Mouse (Mus musculus) kidney, embryonic 15.5 days (tissue): ENCODE data around the gene Gm3045. TPM values are rescaled to one million over a fixed set of nuclear protein-coding genes. Genes with fewer than 3 reads are reported as not detected.

ENCODE experiments used
- ATAC-seq: fragments of 200-750 bp; cut with Nextera tagmentation; replicated peaks from 2 replicates; pipeline ENCODE4 v1.8.0; 2017; ENCODE audit warnings: moderate TSS enrichment; ENCODE audit not compliant: low FRiP score
- H3K27ac ChIP-seq: fragments of 300-500 bp; sonication (generic); 2 replicates; pipeline ENCODE4 v1.5.1; 2015; ENCODE audit warnings: mild to moderate bottlenecking, inconsistent platforms
- H3K27me3 ChIP-seq: fragments of 300-500 bp; sonication (generic); 2 replicates; pipeline ENCODE4 v1.6.1; 2015; ENCODE audit warnings: inconsistent platforms
- H3K36me3 ChIP-seq: fragments of 300-500 bp; sonication (generic); 2 replicates; pipeline ENCODE4 v1.6.1; 2015; ENCODE audit warnings: inconsistent platforms
- H3K4me1 ChIP-seq: fragments of 300-500 bp; sonication (generic); 2 replicates; pipeline ENCODE4 v1.6.1; 2015; ENCODE audit warnings: inconsistent platforms
- H3K4me2 ChIP-seq: fragments of 300-500 bp; sonication (generic); 2 replicates; pipeline ENCODE4 v1.6.1; 2015; ENCODE audit warnings: moderate library complexity, mild to moderate bottlenecking, inconsistent platforms
- H3K4me3 ChIP-seq: fragments of 300-500 bp; sonication (generic); replicated peaks from 2 replicates; pipeline ENCODE4 v1.5.1; 2015; ENCODE audit warnings: mild to moderate bottlenecking, inconsistent platforms
- H3K9ac ChIP-seq: fragments of 300-500 bp; sonication (generic); 2 replicates; pipeline ENCODE4 v1.6.1; 2015; ENCODE audit warnings: mild to moderate bottlenecking, inconsistent platforms
- H3K9me3 ChIP-seq: fragments of 300-500 bp; sonication (generic); replicated peaks from 2 replicates; pipeline ENCODE4 v1.6.1; 2016; ENCODE audit warnings: inconsistent platforms
- WGBS: fragments of 180-500 bp; shearing (Covaris S2); methylation state at CpG from one replicate; pipeline ENCODE4 v1.1.7; 2015; ENCODE audit warnings: mixed read lengths; 5-methylcytosine and 5-hydroxymethylcytosine counted together
- polyA plus RNA-seq: library from polyadenylated mRNA; unstranded; fragments of >200 nt; fragmentation: Nextera tagmentation; extraction: Ambion mirVana; gene quantifications from 2 replicates; pipeline ENCODE4 v1.2.1, GENCODE M21; 2015

The Gm3045 gene
- polyA plus RNA-seq, 1 experiment from 2014 or later: not detected

GRCm38 (mm10) chr13:56418685-56419483, 7.5 kb upstream of the Gm3045 start:
- peaks cover 21% of the 10 kb centered on the region for H3K27me3 ChIP-seq
- no peak for ATAC-seq
- 26% methylated on average over 13 of the region's 13 CpGs for WGBS
- no peak overlapping the region for H3K4me3 ChIP-seq
- no peaks in the 10 kb centered on the region for H3K36me3 ChIP-seq
- H3K9ac ChIP-seq: no peak overlapping the region
- H3K9me3 ChIP-seq: 0 out of 2 replicates have a peak, but pooled peaks cover 4% of the 10 kb centered on the region
- H3K27ac ChIP-seq: no peak overlapping the region
- H3K4me1 ChIP-seq: peaks cover 5% of the 10 kb centered on the region; the same call in 1 of the 2 replicates
- no peak overlapping the region for H3K4me2 ChIP-seq

- H3K4me2 ChIP-seq: no peak overlapping the region
Observed at GRCm38 (mm10) chr13:56419538-56419937, 6.9 kb upstream of the Gm3045 start.

GRCm38 (mm10) chr13:56422072-56422723, 4.2 kb upstream of the Gm3045 start:
- H3K9me3 ChIP-seq: no peaks in the 10 kb centered on the region
- peaks cover 31% of the 10 kb centered on the region for H3K27me3 ChIP-seq
- 0 out of 2 replicates have a peak overlapping the region, but pooled peaks have one; percentile 15 for H3K4me2 ChIP-seq
- H3K4me3 ChIP-seq: no peak overlapping the region
- WGBS: 21% methylated on average over 16 of the region's 16 CpGs
- H3K9ac ChIP-seq: no peak overlapping the region
- ATAC-seq: no peak; the same call in 1 of the 2 replicates
- H3K4me1 ChIP-seq: peaks cover 5% of the 10 kb centered on the region; the same call in 1 of the 2 replicates
- H3K36me3 ChIP-seq: no peaks in the 10 kb centered on the region
- no peak overlapping the region for H3K27ac ChIP-seq

More at GRCm38 (mm10) chr13:56419538-56419937, 6.9 kb upstream of the Gm3045 start:
- Histone ChIP-seq H3K27ac (no peak overlapping the region), H3K9ac (no peak overlapping the region), H3K36me3 (no peaks in the 10 kb centered on the region), H3K27me3 (peaks cover 26% of the 10 kb centered on the region), H3K4me3 (no peak overlapping the region), H3K4me1 (peaks cover 5% of the 10 kb centered on the region; the same call in 1 of the 2 replicates), H3K9me3 (no peaks in the 10 kb centered on the region)
- ATAC-seq: no peak
- WGBS: 78% methylated on average over 6 of the region's 6 CpGs

- Histone ChIP-seq H3K27me3 (peaks cover 33% of the 10 kb centered on the region), H3K4me3 (no peak overlapping the region), H3K9ac (no peak overlapping the region), H3K36me3 (no peaks in the 10 kb centered on the region), H3K4me2 (no peak overlapping the region), H3K27ac (no peak overlapping the region), H3K4me1 (peaks cover 8% of the 10 kb centered on the region), H3K9me3 (no peaks in the 10 kb centered on the region)
- 90% methylated on average over 7 of the region's 7 CpGs for WGBS
- ATAC-seq: no peak
Observed at GRCm38 (mm10) chr13:56425931-56426330, 463 bp upstream of the Gm3045 start.

- WGBS: 28% methylated on average over 16 of the region's 16 CpGs
- ATAC-seq: peak; percentile 52
- H3K9me3 ChIP-seq: no peaks in the 10 kb centered on the region
- H3K36me3 ChIP-seq: no peaks in the 10 kb centered on the region
- no peak overlapping the region for H3K9ac ChIP-seq
- H3K27me3 ChIP-seq: peaks cover 17% of the 10 kb centered on the region
- H3K27ac ChIP-seq: no peak overlapping the region
- H3K4me2 ChIP-seq: no peak overlapping the region
- H3K4me1 ChIP-seq: peaks cover 12% of the 10 kb centered on the region
- no peak overlapping the region for H3K4me3 ChIP-seq
Observed at GRCm38 (mm10) chr13:56428724-56429500, 2.5 kb downstream of the Gm3045 start.

GRCm38 (mm10) chr13:56432496-56432895, 6.1 kb downstream of the Gm3045 start:
- H3K9ac ChIP-seq: no peak overlapping the region
- peaks cover 21% of the 10 kb centered on the region for H3K4me1 ChIP-seq
- H3K4me2 ChIP-seq: no peak overlapping the region
- ATAC-seq: no peak
- peaks cover 22% of the 10 kb centered on the region for H3K27me3 ChIP-seq
- H3K9me3 ChIP-seq: no peaks in the 10 kb centered on the region
- no peak overlapping the region for H3K4me3 ChIP-seq
- no peaks in the 10 kb centered on the region for H3K36me3 ChIP-seq
- 84% methylated on average over 11 of the region's 12 CpGs for WGBS
- H3K27ac ChIP-seq: no peak overlapping the region

- Histone ChIP-seq H3K4me2 (no peak overlapping the region), H3K4me3 (no peak overlapping the region), H3K9me3 (no peaks in the 10 kb centered on the region), H3K4me1 (peaks cover 28% of the 10 kb centered on the region), H3K27me3 (peaks cover 27% of the 10 kb centered on the region), H3K9ac (no peak overlapping the region), H3K27ac (no peak overlapping the region), H3K36me3 (no peaks in the 10 kb centered on the region)
- 10% methylated on average over 10 of the region's 10 CpGs for WGBS
- ATAC-seq: no peak
Observed at GRCm38 (mm10) chr13:56433466-56433865, 7.1 kb downstream of the Gm3045 start.

- no peak overlapping the region for H3K4me2 ChIP-seq
Observed at GRCm38 (mm10) chr13:56434311-56434751, 7.9 kb downstream of the Gm3045 start.

GRCm38 (mm10) chr13:56435615-56436287, 9.4 kb downstream of the Gm3045 start:
- WGBS: 67% methylated on average over 10 of the region's 10 CpGs
- Histone ChIP-seq H3K9ac (no peak overlapping the region), H3K27me3 (peaks cover 50% of the 10 kb centered on the region), H3K4me1 (peaks cover 28% of the 10 kb centered on the region), H3K9me3 (no peaks in the 10 kb centered on the region), H3K4me3 (no peak overlapping the region), H3K36me3 (no peaks in the 10 kb centered on the region), H3K4me2 (no peak overlapping the region), H3K27ac (no peak overlapping the region)
- no peak for ATAC-seq

More at GRCm38 (mm10) chr13:56434311-56434751, 7.9 kb downstream of the Gm3045 start:
- 60% methylated on average over 9 of the region's 9 CpGs for WGBS
- Histone ChIP-seq H3K27me3 (peaks cover 36% of the 10 kb centered on the region), H3K4me1 (peaks cover 28% of the 10 kb centered on the region), H3K27ac (no peak overlapping the region), H3K4me3 (no peak overlapping the region), H3K9ac (no peak overlapping the region), H3K36me3 (no peaks in the 10 kb centered on the region), H3K9me3 (no peaks in the 10 kb centered on the region)
- 0 out of 2 replicates have a peak, but pooled peaks have one; percentile 27 for ATAC-seq

- Histone ChIP-seq H3K4me3 (peak within 1 kb of the TSS; percentile 46), H3K36me3 (no peaks in the 10 kb centered on the region), H3K27me3 (peaks cover 55% of the 10 kb centered on the region), H3K4me2 (peak within 1 kb of the TSS; percentile 87), H3K9me3 (no peaks in the 10 kb centered on the region), H3K27ac (no peak within 1 kb of the TSS), H3K4me1 (peaks cover 24% of the 10 kb centered on the region), H3K9ac (peak within 1 kb of the TSS; percentile 25; the same call in 1 of the 2 replicates)
- 0 out of 2 replicates have a peak, but pooled peaks have one; percentile 50 for ATAC-seq
- WGBS: 2% methylated on average over 51 of the region's 51 CpGs
Observed at GRCm38 (mm10) chr13:56438211-56439075, 12.0 kb downstream of the Gm3045 start, which contains the start of gene Slc25a48. Gene Slc25a48 (plus strand): TSS chr13:56438355.
